In the genomic region with DNA sequence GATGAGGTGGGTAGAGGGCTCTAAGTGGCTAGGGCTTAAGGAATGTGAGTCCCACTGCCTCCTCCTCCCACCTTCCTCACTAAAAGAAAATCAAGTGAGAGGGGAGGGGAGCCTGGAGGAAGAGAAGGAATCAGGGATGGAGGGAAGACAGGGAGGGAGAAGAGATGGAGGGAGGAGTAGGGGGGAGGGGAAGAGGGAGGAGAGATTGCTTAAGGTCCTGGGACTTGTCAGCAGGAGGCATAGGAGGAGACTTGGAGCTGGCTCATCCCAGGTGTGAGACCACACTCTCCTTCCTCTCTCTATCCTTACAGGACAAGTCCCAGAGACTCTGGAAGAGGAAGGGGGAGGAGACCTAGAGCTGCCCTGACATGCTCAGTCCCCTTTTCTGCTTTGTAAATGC, we compare ENCODE assay signal across 12 mouse cellular contexts.
DNase-seq lines count a peak whose midpoint lies in the region; ATAC-seq and TF ChIP-seq lines count a peak whose summit lies in the region.
"Had no signal": no experiment of that assay in that cellular context is flagged by ENCODE, and none has a peak within 500 bp of the region (broad histone marks: within the 10 kb centered on the region; RNA-seq: fewer than 3 reads in every experiment).

No protein-coding gene starts in this region.

- no peaks in the 10 kb centered on the region for H3K36me3 ChIP-seq in forebrain, embryonic 11.5 days (ENCODE audit: control insufficient read depth, insufficient read depth, low read length)
- no peaks in the 10 kb centered on the region for H3K36me3 ChIP-seq in forebrain, embryonic 12.5 days (replicated peaks)
- no peaks in the 10 kb centered on the region for H3K36me3 ChIP-seq in kidney, adult 2 months (ENCODE audit: control insufficient read depth, insufficient read depth, low read length)
- no peaks in the 10 kb centered on the region for H3K36me3 ChIP-seq in spleen, adult 2 months (ENCODE audit: control insufficient read depth, insufficient read depth, low read length)
- H3K36me3 ChIP-seq in stomach, postnatal 0 days (ENCODE audit: control insufficient read depth, insufficient read depth, low read length): no peaks in the 10 kb centered on the region
- H3K36me3 ChIP-seq: limb, embryonic 15.5 days; neural tube, embryonic 13.5 days had no signal

- H3K9ac ChIP-seq in forebrain, embryonic 11.5 days (ENCODE audit: low read length): no peak overlapping the region
- no peak overlapping the region for H3K9ac ChIP-seq in forebrain, embryonic 12.5 days
- H3K9ac ChIP-seq in stomach, postnatal 0 days (ENCODE audit: low read length): no peak overlapping the region
- H3K9ac ChIP-seq: limb, embryonic 15.5 days; neural tube, embryonic 13.5 days had no signal

- H3K4me1 ChIP-seq in forebrain, embryonic 11.5 days (replicated peaks; ENCODE audit: control insufficient read depth, insufficient read depth, low read length): peaks cover 8% of the 10 kb centered on the region; the same call in 1 of the 2 replicates
- H3K4me1 ChIP-seq in forebrain, embryonic 12.5 days: peaks cover 21% of the 10 kb centered on the region
- H3K4me1 ChIP-seq in kidney, adult 2 months (ENCODE audit: control insufficient read depth, insufficient read depth, low read length): no peaks in the 10 kb centered on the region
- H3K4me1 ChIP-seq in spleen, adult 2 months (ENCODE audit: control insufficient read depth, insufficient read depth, insufficient read length): no peaks in the 10 kb centered on the region
- no peaks in the 10 kb centered on the region for H3K4me1 ChIP-seq in stomach, postnatal 0 days (replicated peaks; ENCODE audit: control insufficient read depth, insufficient read depth)

- no peak for TF ChIP-seq CTCF in kidney, adult 2 months (conservative IDR thresholded peaks at IDR 0.05; ENCODE audit: insufficient read depth, insufficient read length, low read depth, low read length)
- TF ChIP-seq CTCF in spleen, adult 2 months (IDR thresholded peaks at IDR 0.05; ENCODE audit: extremely low read depth, insufficient read depth, insufficient read length, insufficient replicate concordance): no peak
- no peak for TF ChIP-seq CTCF in stomach, postnatal 0 days (IDR thresholded peaks at IDR 0.05; ENCODE audit: low read depth)

- H3K4me3 ChIP-seq in forebrain, embryonic 11.5 days (ENCODE audit: low read depth, low read length): no peak overlapping the region
- H3K4me3 ChIP-seq in forebrain, embryonic 12.5 days (replicated peaks): no peak overlapping the region
- H3K4me3 ChIP-seq in kidney, adult 2 months (ENCODE audit: insufficient read depth, low read depth, low read length): peak overlapping the region; percentile 32; the same call in 1 of the 2 replicates
- peak overlapping the region; percentile 2; the same call in 1 of the 2 replicates for H3K4me3 ChIP-seq in spleen, adult 2 months (ENCODE audit: extremely low read depth, insufficient read depth, insufficient read length)
- H3K4me3 ChIP-seq in stomach, postnatal 0 days (ENCODE audit: low read depth, low read length): no peak overlapping the region
- H3K4me3 ChIP-seq: limb, embryonic 15.5 days; neural tube, embryonic 13.5 days had no signal

- no peak overlapping the region for H3K4me2 ChIP-seq in forebrain, embryonic 11.5 days (ENCODE audit: low read depth, low read length, severe bottlenecking)
- no peak overlapping the region for H3K4me2 ChIP-seq in forebrain, embryonic 12.5 days
- H3K4me2 ChIP-seq in stomach, postnatal 0 days (replicated peaks; ENCODE audit: low read depth): peak overlapping the region; percentile 8; the same call in 1 of the 2 replicates
- H3K4me2 ChIP-seq: limb, embryonic 15.5 days; neural tube, embryonic 13.5 days had no signal

- no peak for ATAC-seq in forebrain, embryonic 11.5 days (replicated peaks; ENCODE audit: low FRiP score)
- no peak for ATAC-seq in forebrain, embryonic 12.5 days (ENCODE audit: low FRiP score)
- ATAC-seq in stomach, postnatal 0 days (ENCODE audit: low FRiP score, low TSS enrichment): no peak
- ATAC-seq: forebrain, embryonic 16.5 days had no signal

- H3K27me3 ChIP-seq in forebrain, embryonic 11.5 days (ENCODE audit: control insufficient read depth, insufficient read depth, low read length): no peaks in the 10 kb centered on the region
- H3K27me3 ChIP-seq in forebrain, embryonic 12.5 days: no peaks in the 10 kb centered on the region
- H3K27me3 ChIP-seq in kidney, adult 2 months (replicated peaks; ENCODE audit: control insufficient read depth, insufficient read depth, low read length): no peaks in the 10 kb centered on the region
- H3K27me3 ChIP-seq in spleen, adult 2 months (ENCODE audit: control insufficient read depth, insufficient read depth, low read length): no peaks in the 10 kb centered on the region
- no peaks in the 10 kb centered on the region for H3K27me3 ChIP-seq in stomach, postnatal 0 days (ENCODE audit: control insufficient read depth, insufficient read depth, low read length)
- H3K27me3 ChIP-seq: limb, embryonic 15.5 days; neural tube, embryonic 13.5 days had no signal

- DNase-seq in forebrain, embryonic 11.5 days (ENCODE audit: low spot score): peak; percentile 23
- DNase-seq in kidney, adult 2 months: peak; percentile 13
- no peak for DNase-seq in kidney, postnatal 25 days
- DNase-seq in spleen, adult 2 months (ENCODE audit: low read depth in 1 of 2, low spot score in 2 of 2): no peak
- no peak for DNase-seq in spleen, postnatal 10 days (ENCODE audit: low spot score in 2 of 2)
- no peak for DNase-seq in stomach, postnatal 0 days (ENCODE audit: low spot score)
- no peak for DNase-seq in testis, postnatal 10 days (ENCODE audit: low spot score)
- DNase-seq: B cell, adult 2 months had no signal

- TF ChIP-seq EP300 in stomach, postnatal 0 days (optimal IDR thresholded peaks at IDR 0.05): no peak

- no peak for TF ChIP-seq POLR2A in kidney, adult 2 months (IDR thresholded peaks at IDR 0.05; ENCODE audit: low read depth, low read length)
- TF ChIP-seq POLR2A in spleen, adult 2 months (IDR thresholded peaks at IDR 0.05; ENCODE audit: low read depth, low read length): no peak

- H3K9me3 ChIP-seq in forebrain, embryonic 11.5 days (ENCODE audit: control insufficient read depth, low read length): no peaks in the 10 kb centered on the region
- H3K9me3 ChIP-seq in forebrain, embryonic 12.5 days: no peaks in the 10 kb centered on the region
- H3K9me3 ChIP-seq in stomach, postnatal 0 days (ENCODE audit: control insufficient read depth, low read length): no peaks in the 10 kb centered on the region
- H3K9me3 ChIP-seq: limb, embryonic 15.5 days; neural tube, embryonic 13.5 days had no signal

- no peak overlapping the region for H3K27ac ChIP-seq in forebrain, embryonic 11.5 days (ENCODE audit: low read depth, low read length)
- H3K27ac ChIP-seq in forebrain, embryonic 12.5 days: no peak overlapping the region
- H3K27ac ChIP-seq in kidney, adult 2 months (ENCODE audit: insufficient read depth, low read depth, low read length): peak overlapping the region; percentile 70
- peak overlapping the region; percentile 28; the same call in 1 of the 2 replicates for H3K27ac ChIP-seq in spleen, adult 2 months (ENCODE audit: insufficient read depth, low read length)
- peak overlapping the region; percentile 45; the same call in 1 of the 2 replicates for H3K27ac ChIP-seq in stomach, postnatal 0 days (replicated peaks)
- H3K27ac ChIP-seq: limb, embryonic 15.5 days; neural tube, embryonic 13.5 days had no signal

Comparison
In these comparisons a context has a peak if more than half of its experiments do, and no peak if none do; other contexts are left out.
1. DNase-seq: peak in forebrain, embryonic 11.5 days (single experiment) and kidney, adult 2 months (single experiment); none in kidney, postnatal 25 days (0 of 2), spleen, adult 2 months (0 of 2), spleen, postnatal 10 days (0 of 2), stomach, postnatal 0 days (single experiment) and testis, postnatal 10 days (single experiment).
2. H3K27ac ChIP-seq: peak in kidney, adult 2 months (single experiment), spleen, adult 2 months (single experiment) and stomach, postnatal 0 days (single experiment); none in forebrain, embryonic 11.5 days (single experiment) and forebrain, embryonic 12.5 days (single experiment).
3. H3K4me3 ChIP-seq: peak in kidney, adult 2 months (single experiment) and spleen, adult 2 months (single experiment); none in forebrain, embryonic 11.5 days (single experiment), forebrain, embryonic 12.5 days (single experiment) and stomach, postnatal 0 days (single experiment).